Mouse (Mus musculus) liver, adult 2 months (tissue): ENCODE measurements at regions not wholly inside any gene's neighbourhood (a gene's known extent, or its start where the extent isn't known, plus 50 kb on each side); places are given as distances from the start of the nearest gene placed in this dataset.

ENCODE experiments used
- CTCF ChIP-seq: fragments of 200-500 bp; IDR thresholded peaks from 2 replicates; pipeline ENCODE4 v1.5.1; 2011; ENCODE audit warnings: low read depth, low read length, control low read depth
- POLR2A ChIP-seq: fragments of 200-500 bp; IDR thresholded peaks from 2 replicates; pipeline ENCODE4 v1.6.1; 2011; ENCODE audit warnings: low read length, control low read depth; ENCODE audit not compliant: insufficient read depth; ENCODE audit errors: extremely low read depth

DNA sequence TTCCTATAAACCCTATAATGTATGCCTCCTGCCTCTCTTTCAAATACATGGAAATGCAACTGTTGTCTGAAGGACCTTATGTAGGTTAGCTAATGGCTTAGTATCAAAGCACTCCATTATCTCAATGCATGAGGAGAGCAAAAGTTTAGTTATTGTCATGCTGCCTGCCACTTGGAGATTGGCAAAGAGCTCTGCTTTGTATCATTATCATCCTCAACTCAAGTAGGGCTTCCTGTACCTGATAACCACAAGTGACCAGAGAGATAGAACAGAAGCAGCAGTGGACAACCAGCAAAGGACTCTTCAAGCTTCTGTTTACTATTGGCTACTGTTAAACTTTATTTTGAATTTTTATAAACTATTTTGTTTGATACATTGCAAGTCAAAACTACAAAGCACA, 484.3 kb upstream of the Marcks start:
- TF ChIP-seq CTCF (no peak), POLR2A (no peak)
